Mouse (Mus musculus): ENCODE results near the gene Rabgef1. TPM values are rescaled to one million over a fixed set of nuclear protein-coding genes. Genes with fewer than 3 reads are reported as not detected.

Rabgef1 gene
- total and polyA plus RNA-seq, 3 experiments = 25.8 to 35.1 TPM; not detected in 1

DNA sequence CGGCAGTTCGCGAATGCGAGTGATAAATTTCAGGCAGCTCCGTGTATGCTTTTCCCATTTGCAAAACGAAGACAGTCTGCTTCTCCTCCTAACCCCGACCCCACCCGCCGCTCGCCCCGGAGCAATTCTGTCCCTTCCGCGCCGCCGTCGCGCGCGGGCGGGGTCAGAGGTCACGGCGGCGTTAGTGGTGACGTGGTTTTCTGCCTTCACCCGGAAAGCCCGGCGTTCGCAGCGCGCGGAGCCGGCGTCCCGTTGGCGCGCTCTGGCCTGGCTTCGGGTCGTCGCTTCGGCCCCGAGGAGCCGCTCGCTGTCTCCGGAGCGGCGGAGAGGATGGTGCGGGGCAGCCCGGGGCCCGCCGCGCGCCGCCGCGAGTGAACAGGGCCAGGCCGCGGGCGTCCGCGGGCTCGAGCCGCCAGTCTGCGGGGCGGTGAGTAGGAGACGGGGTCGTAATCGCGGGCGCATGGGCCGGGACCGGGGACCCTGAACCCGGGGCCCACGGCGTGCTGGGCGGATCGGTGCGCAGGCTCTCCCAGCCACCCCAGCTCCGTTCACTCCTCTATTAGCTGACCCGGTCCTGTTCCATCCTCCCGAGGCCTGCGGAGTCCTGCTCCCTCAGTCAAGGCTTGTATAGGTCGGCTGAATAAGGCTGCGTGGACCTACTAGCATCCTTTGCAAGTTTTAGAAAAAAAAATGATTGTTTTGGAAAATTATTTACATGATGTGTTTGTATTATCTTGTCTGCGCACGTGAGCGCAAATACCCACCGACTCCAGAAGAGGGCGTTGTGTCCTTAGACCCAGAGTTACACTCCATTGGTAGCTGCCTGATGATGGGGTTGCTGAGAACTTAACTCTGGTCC lies 50.8 kb downstream of the Rabgef1 start:
- Histone ChIP-seq H3K9ac (ENCODE audit: control insufficient read depth, low read depth, low read length, poor library complexity, severe bottlenecking) (peak overlapping the region; percentile 99), H3K79me2 (ENCODE audit: control insufficient read depth, insufficient read depth, low read length, poor library complexity) (peaks cover 49% of the 10 kb centered on the region), H3K4me1 (ENCODE audit: control insufficient read depth in 1 of 2, insufficient read depth in 2 of 2, low read length in 2 of 2) (peaks cover 0 to 25% of the 10 kb centered on the region in 2 experiments; a peak in 3 of 4 replicates), H3K27me3 (ENCODE audit: control insufficient read depth in 1 of 2, insufficient read depth in 2 of 2, low read length in 2 of 2) (no peaks in the 10 kb centered on the region), H3K4me3 (ENCODE audit: control insufficient read depth in 1 of 2, insufficient read depth in 1 of 2, low read depth in 2 of 2, low read length in 2 of 2) (peak overlapping the region; percentile 97 to 100), H3K27ac (ENCODE audit: control insufficient read depth, low read depth, low read length) (peak overlapping the region; percentile 80), H3K36me3 (ENCODE audit: control insufficient read depth in 1 of 2, insufficient read depth in 2 of 2, low read length in 2 of 2) (peaks cover 14 to 23% of the 10 kb centered on the region in 2 experiments), H3K9me3 (replicated peaks; ENCODE audit: insufficient read depth, low read length) (no peaks in the 10 kb centered on the region)
- DNase-seq (ENCODE audit: low read depth, low spot score) = peak; percentile 92
- TF ChIP-seq MEF2A (IDR thresholded peaks at IDR 0.05; ENCODE audit: extremely low read depth, insufficient replicate concordance, low read depth, low read length, poor library complexity, severe bottlenecking) (no peak), CHD1 (IDR thresholded peaks at IDR 0.05; ENCODE audit: low read depth, low read length) (peak; percentile 85; the same call in 1 of the 2 replicates), NRF1 (IDR thresholded peaks at IDR 0.05; ENCODE audit: insufficient read depth, low read depth, low read length, poor library complexity, severe bottlenecking) (no peak), UBTF (IDR thresholded peaks at IDR 0.05; ENCODE audit: borderline replicate concordance, insufficient read depth, low read depth, low read length) (no peak), GATA1 (IDR thresholded peaks at IDR 0.05; ENCODE audit: low read depth, low read length) (peak; percentile 49), E2F4 (IDR thresholded peaks at IDR 0.05; ENCODE audit: borderline replicate concordance, low read depth, low read length) (peak; percentile 33; the same call in 1 of the 2 replicates), GABPA (IDR thresholded peaks at IDR 0.05; ENCODE audit: low read depth, low read length) (no peak), TCF12 (IDR thresholded peaks at IDR 0.05; ENCODE audit: low read depth, low read length) (peak; percentile 68), ZMIZ1 (IDR thresholded peaks at IDR 0.05; ENCODE audit: low read depth, low read length) (0 out of 2 replicates have a peak, but pooled peaks have one; percentile 48), MAX (IDR thresholded peaks at IDR 0.05; ENCODE audit: low read length) (peak; percentile 80), TAL1 (IDR thresholded peaks at IDR 0.05; ENCODE audit: low read length) (no peak), EP300 (IDR thresholded peaks at IDR 0.05; ENCODE audit: low read depth in 1 of 2, low read length in 2 of 2) (no peak), ETS1 (IDR thresholded peaks at IDR 0.05; ENCODE audit: low read depth, low read length) (peak; percentile 40; the same call in 1 of the 2 replicates), BHLHE40 (IDR thresholded peaks at IDR 0.05; ENCODE audit: borderline replicate concordance, low read depth, low read length) (peak; percentile 100), TBP (IDR thresholded peaks at IDR 0.05; ENCODE audit: low read depth, low read length) (0 out of 2 replicates have a peak, but pooled peaks have one; percentile 34), MAZ (IDR thresholded peaks at IDR 0.05; ENCODE audit: low read depth, low read length) (peak; percentile 100), HCFC1 (IDR thresholded peaks at IDR 0.05; ENCODE audit: low read depth, low read length) (peak; percentile 97), MYB (IDR thresholded peaks at IDR 0.05; ENCODE audit: low read depth, low read length) (no peak), ZNF384 (IDR thresholded peaks at IDR 0.05; ENCODE audit: low read depth, low read length) (peak; percentile 34; the same call in 1 of the 2 replicates), POLR2A (IDR thresholded peaks at IDR 0.05; ENCODE audit: control insufficient read depth in 1 of 2, insufficient read depth in 1 of 2, low read depth in 1 of 2, low read length in 2 of 2, poor library complexity in 1 of 2) (peak; percentile 51 to 63; a peak in 1 of 4 replicates), CTCF (IDR thresholded peaks at IDR 0.05 in 2 of 3, conservative IDR thresholded peaks at IDR 0.05 in 1 of 3; ENCODE audit: control insufficient read depth in 1 of 3, insufficient read depth in 1 of 3, low read depth in 2 of 3, low read length in 3 of 3, poor library complexity in 1 of 3, severe bottlenecking in 1 of 3) (peak; percentile 62 to 77 (median 66)), MYC (IDR thresholded peaks at IDR 0.05; ENCODE audit: low read depth, low read length) (peak; percentile 94), NELFE (IDR thresholded peaks at IDR 0.05; ENCODE audit: low read depth, low read length) (peak; percentile 88), CHD2 (IDR thresholded peaks at IDR 0.05; ENCODE audit: low read length) (peak; percentile 58), MXI1 (IDR thresholded peaks at IDR 0.05; ENCODE audit: low read depth, low read length) (peak; percentile 89), POLR2AphosphoS2 (IDR thresholded peaks at IDR 0.05; ENCODE audit: low read length) (peak; percentile 67; the same call in 1 of the 2 replicates), ELF1 (IDR thresholded peaks at IDR 0.05; ENCODE audit: low read depth, low read length) (peak; percentile 97), POLR2AphosphoS5 (IDR thresholded peaks at IDR 0.05; ENCODE audit: borderline replicate concordance, low read depth, low read length) (no peak), USF1 (IDR thresholded peaks at IDR 0.05; ENCODE audit: low read depth, low read length) (peak; percentile 80), ZKSCAN1 (IDR thresholded peaks at IDR 0.05; ENCODE audit: low read depth, low read length) (no peak), SIN3A (IDR thresholded peaks at IDR 0.05; ENCODE audit: low read length) (peak; percentile 95), RAD21 (IDR thresholded peaks at IDR 0.05; ENCODE audit: low read depth, low read length) (no peak; the same call in 1 of the 2 replicates), KAT2A (conservative IDR thresholded peaks at IDR 0.05; ENCODE audit: low read depth, low read length) (peak; percentile 90; the same call in 1 of the 2 replicates), USF2 (IDR thresholded peaks at IDR 0.05; ENCODE audit: borderline replicate concordance in 1 of 2, insufficient read depth in 1 of 2, low read depth in 1 of 2, low read length in 2 of 2) (no peak)

Data from MEL (cell line).